Mouse (Mus musculus) stomach, postnatal 0 days (tissue): ENCODE data around the gene Bri3.

Experiments
- CTCF ChIP-seq: IDR thresholded peaks from 2 replicates; pipeline ENCODE4 v1.5.1; 2016; ENCODE audit warnings: antibody characterized with exemption, low read depth, mild to moderate bottlenecking, moderate library complexity
- EP300 ChIP-seq: optimal IDR thresholded peaks from 2 replicates; pipeline ENCODE3; 2016; ENCODE audit warnings: antibody characterized with exemption

GRCm38 (mm10) chr5:144457623-144458287 is 213.5 kb downstream of the Bri3 start:
- TF ChIP-seq CTCF (no peak), EP300 (no peak)
